Mouse (Mus musculus): ENCODE results near the gene Stk35.

Stk35 gene

GRCm38 (mm10) chr2:129800271-129800903 lies at the start of gene Stk35:
Gene Stk35, plus strand, starts transcription at chr2:129800517.
- peak; percentile 81 for DNase-seq

- DNase-seq = no peak
These were observed 18.3 kb upstream of the Stk35 start for GRCm38 (mm10) chr2:129782046-129782445.

GRCm38 (mm10) chr2:129796501-129796900 lies 3.8 kb upstream of the Stk35 start:
- no peak for DNase-seq

- no peak for DNase-seq
These were observed 2.6 kb upstream of the Stk35 start for GRCm38 (mm10) chr2:129797709-129798108.

- no peak for DNase-seq
These were observed 1.9 kb upstream of the Stk35 start for GRCm38 (mm10) chr2:129798410-129798809.

GRCm38 (mm10) chr2:129800904-129801230 lies 550 bp downstream of the Stk35 start:
- no peak for DNase-seq

GRCm38 (mm10) chr2:129801231-129802029 lies 1.1 kb downstream of the Stk35 start:
- DNase-seq = peak; percentile 93

- no peak for DNase-seq
These were observed 5.2 kb downstream of the Stk35 start for GRCm38 (mm10) chr2:129805486-129805885.

GRCm38 (mm10) chr2:129806486-129806885 lies 6.2 kb downstream of the Stk35 start:
- DNase-seq = no peak

GRCm38 (mm10) chr2:129810563-129810962 lies 10.2 kb downstream of the Stk35 start:
- no peak for DNase-seq

GRCm38 (mm10) chr2:129814033-129814432 lies 13.7 kb downstream of the Stk35 start:
- no peak for DNase-seq

- no peak for DNase-seq
These were observed 14.8 kb downstream of the Stk35 start for GRCm38 (mm10) chr2:129815076-129815475.

- no peak for DNase-seq
These were observed 17.4 kb downstream of the Stk35 start for GRCm38 (mm10) chr2:129817603-129818257.

GRCm38 (mm10) chr2:129818868-129819267 lies 18.6 kb downstream of the Stk35 start:
- DNase-seq = no peak

- DNase-seq = no peak
These were observed 19.2 kb downstream of the Stk35 start for GRCm38 (mm10) chr2:129819531-129819930.

- no peak for DNase-seq
These were observed 19.6 kb downstream of the Stk35 start for GRCm38 (mm10) chr2:129819951-129820350.

- DNase-seq = no peak
These were observed 20.7 kb downstream of the Stk35 start for GRCm38 (mm10) chr2:129821021-129821420.

GRCm38 (mm10) chr2:129821568-129821967 lies 21.3 kb downstream of the Stk35 start:
- DNase-seq = no peak

GRCm38 (mm10) chr2:129823310-129823709 lies 23.0 kb downstream of the Stk35 start:
- no peak for DNase-seq

GRCm38 (mm10) chr2:129824254-129824653 lies 23.9 kb downstream of the Stk35 start:
- DNase-seq = no peak

- no peak for DNase-seq
These were observed 25.8 kb downstream of the Stk35 start for GRCm38 (mm10) chr2:129826141-129826540.

GRCm38 (mm10) chr2:129832993-129833392 lies 32.7 kb downstream of the Stk35 start:
- no peak for DNase-seq

GRCm38 (mm10) chr2:129834221-129834620 lies 33.9 kb downstream of the Stk35 start:
- DNase-seq = no peak

GRCm38 (mm10) chr2:129834881-129835280 lies 34.6 kb downstream of the Stk35 start:
- no peak for DNase-seq

Data from thymus, postnatal 4 days (tissue).